Mouse (Mus musculus) hindbrain, embryonic 14.5 days (tissue): ENCODE measurements around the gene Dact3. TPM values are rescaled to one million over a fixed set of nuclear protein-coding genes. Genes with fewer than 3 reads are reported as not detected.

Source experiments
- ATAC-seq: fragments of 200-750 bp; cut with Nextera tagmentation; 2 replicates; pipeline ENCODE4 v1.8.0; 2017; ENCODE audit warnings: moderate number of reproducible peaks, mild to moderate bottlenecking, moderate TSS enrichment, moderate library complexity; ENCODE audit not compliant: low FRiP score
- DNase-seq: peaks from one replicate; pipeline ENCODE4 v3.0.0-alpha.2; 2015; ENCODE audit warnings: low spot score
- H3K27ac ChIP-seq: fragments of 300-500 bp; sonication (generic); 2 replicates; pipeline ENCODE4 v1.5.1; 2014; ENCODE audit warnings: mild to moderate bottlenecking, moderate library complexity
- H3K27me3 ChIP-seq: fragments of 300-500 bp; sonication (generic); 2 replicates; pipeline ENCODE4 v1.6.1; 2014; ENCODE audit warnings: mild to moderate bottlenecking, low read length, mixed read lengths; ENCODE audit not compliant: control insufficient read depth, insufficient read depth
- H3K36me3 ChIP-seq: fragments of 300-500 bp; sonication (generic); replicated peaks from 2 replicates; pipeline ENCODE4 v1.6.1; 2014; ENCODE audit not compliant: control insufficient read depth, insufficient read depth
- H3K4me1 ChIP-seq: fragments of 300-500 bp; sonication (generic); replicated peaks from 2 replicates; pipeline ENCODE4 v1.6.1; 2014; ENCODE audit warnings: antibody characterized with exemption, low read length, mixed read lengths; ENCODE audit not compliant: control insufficient read depth, insufficient read depth
- H3K4me2 ChIP-seq: fragments of 300-500 bp; sonication (generic); replicated peaks from 2 replicates; pipeline ENCODE4 v1.6.1; 2014; ENCODE audit warnings: mild to moderate bottlenecking, moderate library complexity
- H3K4me3 ChIP-seq: fragments of 300-500 bp; sonication (generic); replicated peaks from 2 replicates; pipeline ENCODE4 v1.5.1; 2014; ENCODE audit warnings: mild to moderate bottlenecking, low read length
- H3K9ac ChIP-seq: fragments of 300-500 bp; sonication (generic); 2 replicates; pipeline ENCODE4 v1.6.1; 2014
- H3K9me3 ChIP-seq: fragments of 300-500 bp; sonication (generic); 2 replicates; pipeline ENCODE4 v1.6.1; 2016; ENCODE audit warnings: low read length; ENCODE audit not compliant: control insufficient read depth
- WGBS: fragments of 180-500 bp; shearing (Covaris S2); extraction: QIAGEN DNeasy Blood & Tissue Kit; methylation state at CpG from one replicate; pipeline ENCODE4 v1.1.7; 2014; 5-methylcytosine and 5-hydroxymethylcytosine counted together
- polyA plus RNA-seq: library from polyadenylated mRNA; unstranded; fragments of >200 nt; fragmentation: Nextera tagmentation; extraction: Ambion mirVana; gene quantifications from 2 replicates; pipeline ENCODE4 v1.2.1, GENCODE M21; 2014

Dact3 gene
- polyA plus RNA-seq, 1 experiment from 2014 or later = 5.8 TPM

DNA sequence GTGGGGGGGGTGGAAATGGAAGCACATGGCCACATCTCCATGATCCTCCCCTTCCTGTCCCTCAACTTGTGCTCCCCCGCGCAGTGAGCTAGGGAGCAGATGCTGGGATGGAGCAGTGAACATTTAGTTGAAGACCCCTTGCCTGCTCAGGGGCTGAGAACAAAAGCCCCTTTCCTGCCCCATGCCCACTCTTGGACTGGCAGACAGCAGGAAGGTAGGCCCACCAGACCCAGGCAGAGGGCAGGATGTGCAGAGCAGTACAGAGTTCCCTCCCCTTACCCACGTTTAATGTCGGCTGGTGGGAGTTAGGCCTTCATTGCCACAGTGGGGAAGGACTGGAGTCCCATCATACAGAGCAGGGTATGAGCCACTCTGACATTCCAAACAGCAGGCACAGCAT lies 34.0 kb upstream of the Dact3 start:
- DNase-seq = no peak
- Histone ChIP-seq H3K27me3 (no peaks in the 10 kb centered on the region), H3K27ac (0 out of 2 replicates have a peak overlapping the region, but pooled peaks have one; percentile 69), H3K4me3 (no peak overlapping the region), H3K4me1 (peaks cover 19% of the 10 kb centered on the region), H3K9ac (no peak overlapping the region), H3K36me3 (peaks cover 50% of the 10 kb centered on the region), H3K9me3 (no peaks in the 10 kb centered on the region), H3K4me2 (no peak overlapping the region)
- 71% methylated on average over 4 of the region's 4 CpGs for WGBS
- ATAC-seq = no peak

DNA sequence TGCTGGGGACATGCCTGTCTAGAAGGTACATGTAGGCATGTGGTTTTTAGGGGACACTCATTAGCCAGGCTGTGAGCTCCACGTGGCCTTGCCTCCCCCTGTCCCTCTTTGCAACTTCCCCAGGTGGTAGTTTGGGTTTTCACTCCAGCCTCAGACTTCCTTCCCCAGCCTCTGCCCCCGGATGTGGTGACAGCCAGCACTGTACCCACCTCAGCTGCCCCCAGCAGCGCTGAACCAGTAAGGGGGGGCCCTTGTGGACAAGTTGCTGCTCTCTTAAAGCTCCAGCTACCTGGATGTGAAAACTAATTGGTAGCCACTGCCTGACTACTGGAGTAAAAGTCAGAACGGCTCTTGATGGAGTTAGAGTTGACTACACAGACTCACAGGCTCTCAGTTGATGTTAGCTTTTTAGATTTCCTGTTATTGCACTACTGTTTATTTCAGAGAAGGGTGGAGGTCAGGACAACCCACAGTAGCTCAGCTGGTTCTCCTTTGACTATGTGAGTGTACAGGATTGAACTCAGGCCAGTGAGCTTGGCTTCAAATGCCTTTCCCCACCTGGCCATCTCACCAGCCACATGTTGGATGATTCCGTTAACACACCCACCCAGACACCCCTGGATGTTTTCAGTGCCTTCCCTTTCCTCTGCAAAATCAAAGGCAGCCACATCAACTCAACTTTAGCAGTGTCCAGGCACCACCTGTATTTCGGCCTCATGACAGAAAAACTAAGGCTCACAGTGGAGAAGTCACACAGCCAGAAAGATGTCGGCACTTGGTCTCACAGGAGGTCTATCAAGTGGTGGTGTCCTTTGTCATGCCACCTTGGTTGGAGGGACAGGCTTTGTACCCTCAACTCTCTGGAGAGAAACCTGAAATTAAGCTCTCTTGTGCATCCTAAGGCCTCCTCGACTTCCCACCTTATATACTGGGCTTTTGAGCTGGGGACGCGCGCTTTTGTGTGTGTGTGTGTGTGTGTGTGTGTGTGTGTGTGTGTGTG lies 33.3 kb upstream of the Dact3 start:
- ATAC-seq (no peak), DNase-seq (no peak)
- Histone ChIP-seq H3K4me3 (peak overlapping the region; percentile 47), H3K27ac (peak overlapping the region; percentile 69), H3K9ac (peak overlapping the region; percentile 71; the same call in 1 of the 2 replicates), H3K4me1 (peaks cover 19% of the 10 kb centered on the region), H3K4me2 (peak overlapping the region; percentile 92), H3K9me3 (no peaks in the 10 kb centered on the region), H3K36me3 (peaks cover 45% of the 10 kb centered on the region), H3K27me3 (no peaks in the 10 kb centered on the region)
- WGBS = 42% methylated on average over 11 of the region's 11 CpGs

DNA sequence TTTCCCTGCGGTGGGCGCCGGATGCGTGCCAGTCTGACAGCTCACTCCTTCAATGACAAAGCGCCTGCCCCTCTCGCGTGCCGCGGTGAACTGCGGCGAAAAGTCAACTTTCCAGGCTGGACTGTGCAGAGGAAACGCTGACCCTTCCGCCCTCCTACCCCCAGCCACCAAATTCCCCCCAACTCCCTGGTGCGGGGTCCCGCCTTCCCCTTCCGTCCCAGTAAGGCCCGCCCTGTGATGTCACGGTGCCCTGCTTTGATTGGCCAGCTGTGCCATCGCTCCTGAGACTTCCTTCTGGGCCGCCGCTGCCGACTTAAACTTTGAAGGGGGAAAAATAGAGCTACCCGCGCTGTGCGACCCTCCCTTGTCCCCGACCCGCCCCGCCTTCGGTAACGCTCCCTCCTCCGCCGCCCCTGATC lies 32.5 kb upstream of the Dact3 start, which contains the start of gene Prkd2:
TSS of gene Prkd2 (plus strand) at position 258 of the 419 bp plus-strand sequence.
- H3K27me3 ChIP-seq = no peaks in the 10 kb centered on the region
- H3K27ac ChIP-seq = peak within 1 kb of the TSS; percentile 69
- peak within 1 kb of the TSS; percentile 71 for H3K9ac ChIP-seq
- under 1% methylated on average over 29 of the region's 32 CpGs for WGBS
- no peaks in the 10 kb centered on the region for H3K9me3 ChIP-seq
- peak within 1 kb of the TSS; percentile 47 for H3K4me3 ChIP-seq
- ATAC-seq (peak; percentile 90), DNase-seq (peak; percentile 90)
- H3K4me1 ChIP-seq = peaks cover 19% of the 10 kb centered on the region
- peak within 1 kb of the TSS; percentile 92 for H3K4me2 ChIP-seq
- peaks cover 37% of the 10 kb centered on the region for H3K36me3 ChIP-seq

DNA sequence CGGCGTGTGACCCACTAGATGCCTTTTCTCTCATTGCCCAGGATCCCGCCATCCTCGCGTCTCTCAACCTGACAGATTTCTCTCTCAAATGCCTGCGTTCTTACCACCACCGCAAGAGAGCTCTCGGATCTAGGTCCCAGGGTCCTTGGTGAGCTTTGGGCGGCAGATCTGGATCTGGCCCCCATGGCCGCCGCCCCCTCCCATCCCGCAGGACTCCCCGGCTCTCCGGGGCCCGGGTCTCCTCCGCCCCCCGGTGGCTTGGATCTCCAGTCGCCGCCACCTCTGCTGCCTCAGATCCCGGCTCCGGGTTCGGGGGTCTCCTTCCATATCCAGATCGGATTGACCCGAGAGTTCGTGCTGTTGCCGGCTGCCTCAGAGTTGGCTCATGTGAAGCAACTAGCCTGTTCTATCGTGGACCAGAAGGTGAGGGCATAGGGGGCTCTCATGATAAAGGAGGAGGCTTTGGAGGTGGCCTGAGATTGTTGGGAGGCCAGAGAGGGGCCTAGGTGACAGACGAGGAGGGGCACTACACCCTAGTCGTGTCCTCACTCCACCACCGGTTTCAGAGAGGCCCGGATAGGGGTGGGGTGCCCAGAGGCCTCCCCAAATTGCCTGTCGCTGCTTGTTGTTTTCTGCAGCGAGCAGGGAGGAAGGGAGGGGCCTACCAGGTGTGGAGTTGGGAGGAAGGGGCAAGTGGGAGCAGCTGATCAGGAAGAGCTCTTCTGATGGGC lies 31.5 kb upstream of the Dact3 start:
- 2% methylated on average over 33 of the region's 33 CpGs for WGBS

DNA sequence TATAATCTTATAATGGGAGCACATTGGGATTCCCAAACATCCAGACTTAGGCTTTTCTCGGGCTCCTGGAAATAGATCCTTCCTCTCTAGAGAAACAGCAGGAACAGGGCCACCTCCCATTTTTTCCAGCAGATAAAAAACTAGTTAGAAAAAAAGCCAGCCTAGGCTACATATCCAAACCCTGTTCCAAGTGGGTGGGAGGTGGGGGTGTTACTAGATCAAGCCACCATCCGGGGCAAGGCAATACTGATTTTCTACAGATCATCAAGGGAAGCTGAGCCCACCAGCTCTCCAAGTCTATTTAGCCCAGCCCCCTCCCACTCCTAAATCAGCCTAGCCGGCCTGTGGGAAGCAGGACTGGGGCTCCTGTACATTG lies 30.4 kb upstream of the Dact3 start:
- peak overlapping the region; percentile 92 for H3K4me2 ChIP-seq
- DNase-seq = no peak
- H3K9ac ChIP-seq = no peak overlapping the region; the same call in 1 of the 2 replicates
- no peak overlapping the region for H3K27ac ChIP-seq
- H3K36me3 ChIP-seq = peaks cover 28% of the 10 kb centered on the region
- H3K4me3 ChIP-seq = peak overlapping the region; percentile 47; the same call in 1 of the 2 replicates
- no peak for ATAC-seq
- 65% methylated on average over 3 of the region's 3 CpGs for WGBS
- no peaks in the 10 kb centered on the region for H3K27me3 ChIP-seq
- peaks cover 19% of the 10 kb centered on the region for H3K4me1 ChIP-seq
- no peaks in the 10 kb centered on the region for H3K9me3 ChIP-seq

More for the DNA sequence above, 31.5 kb upstream of the Dact3 start:
- Histone ChIP-seq H3K9me3 (no peaks in the 10 kb centered on the region), H3K4me2 (peak overlapping the region; percentile 92), H3K4me3 (peak overlapping the region; percentile 47), H3K27me3 (no peaks in the 10 kb centered on the region), H3K9ac (peak overlapping the region; percentile 71), H3K36me3 (peaks cover 28% of the 10 kb centered on the region), H3K4me1 (peaks cover 19% of the 10 kb centered on the region), H3K27ac (peak overlapping the region; percentile 26)
- DNase-seq (peak; percentile 30), ATAC-seq (no peak)

DNA sequence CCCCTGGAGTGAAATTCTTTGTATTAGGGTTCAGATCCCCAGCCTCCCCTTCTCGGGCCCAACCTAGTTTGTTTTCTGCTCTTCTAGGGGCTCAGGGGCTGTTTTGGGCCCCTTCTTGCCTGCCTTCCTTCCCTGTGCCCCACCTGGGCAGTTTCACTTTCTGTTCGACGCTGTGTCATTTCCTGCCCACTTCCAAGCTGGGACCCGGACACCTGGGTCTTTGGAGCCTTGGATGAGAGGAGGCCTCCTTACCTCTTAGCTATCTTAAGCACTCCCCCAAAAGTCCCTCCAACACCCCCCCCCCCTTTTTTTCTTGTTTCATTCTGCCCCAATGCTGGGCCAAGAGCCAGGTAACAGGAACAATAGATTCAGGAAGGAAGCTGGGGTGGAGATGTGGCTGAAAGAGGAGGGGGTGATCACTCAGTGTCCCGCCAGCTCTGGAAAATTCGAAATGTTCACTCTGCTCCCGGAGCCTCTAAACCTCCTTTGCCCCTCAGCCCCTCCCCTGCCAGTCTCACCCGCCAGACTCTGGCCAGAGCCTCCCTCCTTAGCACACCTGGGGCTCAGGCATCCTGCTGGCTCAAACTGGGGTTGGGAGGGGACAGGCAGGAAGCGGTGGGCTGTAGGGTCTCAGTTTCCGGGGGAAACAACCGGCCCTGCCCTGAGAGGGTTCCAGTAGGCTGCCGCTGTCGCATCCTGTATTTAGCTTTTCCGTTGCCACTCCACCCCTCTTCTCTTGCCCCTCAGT lies 29.9 kb upstream of the Dact3 start:
- Histone ChIP-seq H3K36me3 (peaks cover 28% of the 10 kb centered on the region), H3K4me3 (peak overlapping the region; percentile 47), H3K27me3 (no peaks in the 10 kb centered on the region), H3K27ac (no peak overlapping the region), H3K4me1 (peaks cover 19% of the 10 kb centered on the region), H3K9ac (peak overlapping the region; percentile 3; the same call in 1 of the 2 replicates), H3K4me2 (peak overlapping the region; percentile 92), H3K9me3 (no peaks in the 10 kb centered on the region)
- 44% methylated on average over 14 of the region's 14 CpGs for WGBS
- ATAC-seq = no peak
- no peak for DNase-seq

DNA sequence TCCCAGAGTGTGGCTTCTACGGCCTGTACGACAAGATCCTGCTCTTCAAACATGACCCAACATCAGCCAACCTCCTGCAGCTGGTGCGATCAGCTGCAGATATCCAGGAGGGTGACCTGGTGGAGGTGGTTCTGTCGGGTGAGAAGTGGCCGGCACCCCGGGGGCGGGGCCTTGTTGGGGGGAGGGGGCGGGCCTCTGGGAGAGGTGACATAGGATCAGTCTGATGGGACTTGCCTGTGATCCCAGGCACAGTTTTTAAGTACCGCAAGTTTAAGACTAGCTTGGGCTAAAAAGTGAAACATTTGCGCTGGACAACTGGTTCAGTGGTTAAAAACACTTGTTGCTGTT lies 29.3 kb upstream of the Dact3 start:
- Histone ChIP-seq H3K36me3 (peaks cover 25% of the 10 kb centered on the region), H3K4me1 (peaks cover 19% of the 10 kb centered on the region), H3K9ac (no peak overlapping the region), H3K27ac (no peak overlapping the region), H3K4me2 (peak overlapping the region; percentile 92), H3K9me3 (no peaks in the 10 kb centered on the region), H3K4me3 (peak overlapping the region; percentile 2; the same call in 1 of the 2 replicates), H3K27me3 (no peaks in the 10 kb centered on the region)
- ATAC-seq (no peak), DNase-seq (no peak)
- WGBS = 39% methylated on average over 10 of the region's 10 CpGs

DNA sequence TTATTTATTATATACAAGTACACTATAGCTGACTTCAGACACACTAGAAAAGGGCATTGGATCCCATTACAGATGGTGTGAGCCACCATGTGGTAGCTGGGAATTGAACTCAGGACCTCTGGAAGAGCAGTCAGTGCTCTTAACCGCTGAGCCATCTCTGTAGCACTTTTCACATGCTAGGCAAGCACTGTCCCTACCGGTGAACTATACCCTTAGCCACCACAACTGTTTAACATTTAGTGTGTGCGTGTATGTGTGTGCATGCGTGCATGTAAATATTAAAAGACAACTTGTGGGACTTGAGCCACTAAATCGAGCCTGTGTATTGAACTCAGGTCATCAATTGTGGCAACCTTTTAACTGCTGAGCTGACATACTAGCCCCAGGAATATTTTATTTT lies 28.3 kb upstream of the Dact3 start:
- Histone ChIP-seq H3K36me3 (peaks cover 21% of the 10 kb centered on the region), H3K4me1 (peaks cover 18% of the 10 kb centered on the region), H3K27me3 (no peaks in the 10 kb centered on the region), H3K4me2 (no peak overlapping the region), H3K9me3 (no peaks in the 10 kb centered on the region), H3K4me3 (no peak overlapping the region), H3K27ac (no peak overlapping the region), H3K9ac (no peak overlapping the region)
- WGBS = 95% methylated on average over 5 of the region's 5 CpGs
- DNase-seq (no peak), ATAC-seq (no peak)
